ENCODE assay signal across 19 mouse cellular contexts in the genomic region with DNA sequence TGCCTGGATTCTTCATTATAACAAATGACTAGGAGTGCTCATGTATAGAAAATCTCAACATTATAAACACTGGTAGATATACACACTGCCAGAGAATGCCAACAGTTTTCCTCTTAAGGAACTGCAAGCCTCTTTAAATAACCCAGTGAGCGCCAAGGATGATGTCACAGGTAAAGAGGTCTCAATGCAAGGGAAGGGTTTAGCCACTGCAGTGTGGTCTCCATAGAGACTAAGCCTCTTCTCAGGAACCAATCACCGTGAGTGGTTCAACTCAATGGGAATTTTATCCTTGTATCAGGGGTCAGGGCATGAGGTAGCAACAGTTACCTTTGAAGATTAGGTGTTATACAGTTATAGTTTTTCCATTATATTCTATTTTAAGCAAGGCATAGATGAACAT.
DNase-seq lines count a peak whose midpoint lies in the region; ATAC-seq and TF ChIP-seq lines count a peak whose summit lies in the region.
"Had no signal": no experiment of that assay in that cellular context is flagged by ENCODE, and none has a peak within 500 bp of the region (broad histone marks: within the 10 kb centered on the region; RNA-seq: fewer than 3 reads in every experiment).

No protein-coding gene starts in this region.

- H3K4me1 ChIP-seq in lung, postnatal 0 days (ENCODE audit: insufficient read depth, low read depth, low read length), result no peaks in the 10 kb centered on the region
- H3K4me1 ChIP-seq in forebrain, embryonic 13.5 days, result peaks cover 4% of the 10 kb centered on the region
- H3K4me1 ChIP-seq in midbrain, embryonic 14.5 days (ENCODE audit: control insufficient read depth, insufficient read depth, low read length), result peaks cover 4% of the 10 kb centered on the region
- H3K4me1 ChIP-seq: hindbrain, embryonic 12.5 days; neural tube, embryonic 13.5 days had no signal

- no peak overlapping the region for H3K27ac ChIP-seq in lung, postnatal 0 days (ENCODE audit: low read length)
- no peak overlapping the region for H3K27ac ChIP-seq in forebrain, embryonic 13.5 days
- H3K27ac ChIP-seq in midbrain, embryonic 14.5 days (replicated peaks; ENCODE audit: low read depth, low read length), result no peak overlapping the region
- H3K27ac ChIP-seq: hindbrain, embryonic 12.5 days; neural tube, embryonic 13.5 days had no signal

- DNase-seq in lung, postnatal 0 days (ENCODE audit: low spot score), result peak; percentile 24
- DNase-seq in lung, postnatal 4 days, result no peak
- peak; percentile 19 for DNase-seq in embryo, embryonic 10.5 days (ENCODE audit: low spot score)
- peak; percentile 49 for DNase-seq in midbrain, embryonic 14.5 days
- no peak for DNase-seq in right cerebral cortex, postnatal 4 days
- DNase-seq in layer of hippocampus, adult 18-20 months (ENCODE audit: low spot score in 2 of 2), result no peak
- no peak for DNase-seq in heart, postnatal 36 days
- DNase-seq: cerebellum, adult 11-12 months; cerebellum, postnatal 36 days; gastrocnemius, postnatal 14 days; kidney, postnatal 14 days; liver; lung, adult 18-20 months; right cerebral cortex, postnatal 25 days had no signal

- ATAC-seq in lung, postnatal 0 days, result no peak; the same call in 1 of the 2 replicates
- peak; percentile 78; the same call in 1 of the 2 replicates for ATAC-seq in forebrain, embryonic 13.5 days
- ATAC-seq in midbrain, embryonic 14.5 days (ENCODE audit: low FRiP score, low TSS enrichment), result peak; percentile 40; the same call in 1 of the 2 replicates
- ATAC-seq: intestine, postnatal 0 days had no signal

- H3K4me3 ChIP-seq in lung, postnatal 0 days (ENCODE audit: low read depth, low read length), result no peak overlapping the region
- H3K4me3 ChIP-seq in forebrain, embryonic 13.5 days, result no peak overlapping the region
- H3K4me3 ChIP-seq in midbrain, embryonic 14.5 days (replicated peaks; ENCODE audit: low read depth, low read length), result no peak overlapping the region
- H3K4me3 ChIP-seq: hindbrain, embryonic 12.5 days; neural tube, embryonic 13.5 days had no signal

- no peaks in the 10 kb centered on the region for H3K9me3 ChIP-seq in lung, postnatal 0 days (ENCODE audit: low read length)
- no peaks in the 10 kb centered on the region for H3K9me3 ChIP-seq in forebrain, embryonic 13.5 days (replicated peaks)
- H3K9me3 ChIP-seq in midbrain, embryonic 14.5 days (ENCODE audit: control insufficient read depth, low read length), result no peaks in the 10 kb centered on the region
- H3K9me3 ChIP-seq: G1E; hindbrain, embryonic 12.5 days; neural tube, embryonic 13.5 days had no signal

- H3K36me3 ChIP-seq in lung, postnatal 0 days (ENCODE audit: insufficient read depth, low read length), result 0 out of 2 replicates have a peak, but pooled peaks cover 8% of the 10 kb centered on the region
- peaks cover 4% of the 10 kb centered on the region; the same call in 1 of the 2 replicates for H3K36me3 ChIP-seq in forebrain, embryonic 13.5 days (ENCODE audit: poor library complexity, severe bottlenecking)
- 0 out of 2 replicates have a peak, but pooled peaks cover 2% of the 10 kb centered on the region for H3K36me3 ChIP-seq in midbrain, embryonic 14.5 days (ENCODE audit: control insufficient read depth, insufficient read depth, low read length)
- H3K36me3 ChIP-seq: hindbrain, embryonic 12.5 days had no signal

- H3K27me3 ChIP-seq in lung, postnatal 0 days (replicated peaks; ENCODE audit: insufficient read depth, low read length), result no peaks in the 10 kb centered on the region
- no peaks in the 10 kb centered on the region for H3K27me3 ChIP-seq in forebrain, embryonic 13.5 days
- H3K27me3 ChIP-seq in midbrain, embryonic 14.5 days (ENCODE audit: control insufficient read depth, insufficient read depth, low read length), result no peaks in the 10 kb centered on the region
- H3K27me3 ChIP-seq: hindbrain, embryonic 12.5 days; neural tube, embryonic 13.5 days had no signal

- no peak overlapping the region for H3K9ac ChIP-seq in lung, postnatal 0 days (replicated peaks; ENCODE audit: low read depth)
- no peak overlapping the region for H3K9ac ChIP-seq in forebrain, embryonic 13.5 days
- no peak overlapping the region for H3K9ac ChIP-seq in midbrain, embryonic 14.5 days (replicated peaks; ENCODE audit: low read length)
- H3K9ac ChIP-seq: hindbrain, embryonic 12.5 days; neural tube, embryonic 13.5 days had no signal

- intact Hi-C loops in heart, postnatal 36 days (cut with DNase I), result no loop called here

- no peak overlapping the region for H3K4me2 ChIP-seq in lung, postnatal 0 days (replicated peaks; ENCODE audit: low read depth, low read length)
- H3K4me2 ChIP-seq in forebrain, embryonic 13.5 days, result no peak overlapping the region
- H3K4me2 ChIP-seq in midbrain, embryonic 14.5 days (ENCODE audit: low read length), result no peak overlapping the region
- H3K4me2 ChIP-seq: hindbrain, embryonic 12.5 days; neural tube, embryonic 13.5 days had no signal

- WGBS in lung, postnatal 0 days, result 45% methylated on average over 2 of the region's 2 CpGs
- WGBS in forebrain, embryonic 13.5 days, result 4% methylated on average over 2 of the region's 2 CpGs
- WGBS in midbrain, embryonic 14.5 days, result 9% methylated on average over 2 of the region's 2 CpGs

- TF ChIP-seq EP300 in lung, postnatal 0 days (IDR thresholded peaks at IDR 0.05), result no peak

- TF ChIP-seq CTCF in lung, postnatal 0 days (IDR thresholded peaks at IDR 0.05), result no peak

Comparison
In these comparisons a context has a peak if more than half of its experiments do, and no peak if none do; other contexts are left out.
1. DNase-seq: peak in lung, postnatal 0 days (single experiment), embryo, embryonic 10.5 days (single experiment) and midbrain, embryonic 14.5 days (single experiment); none in lung, postnatal 4 days (0 of 2), right cerebral cortex, postnatal 4 days (single experiment), layer of hippocampus, adult 18-20 months (0 of 2) and heart, postnatal 36 days (0 of 2).